Mouse (Mus musculus): ENCODE measurements around the gene Klc1.

GRCm38 (mm10) chr12:111722654-111723053 is 36.0 kb upstream of the Klc1 start:
- no peak for TF ChIP-seq POLR2A (IDR thresholded peaks at IDR 0.05; ENCODE audit: insufficient read depth, low read depth, low read length)
- TF ChIP-seq CTCF (IDR thresholded peaks at IDR 0.05; ENCODE audit: insufficient read depth, low read depth, low read length), result no peak
